In genomic region chr12:110189329-110189642, GRCm38 (mm10) we compare ENCODE assay signal across 8 mouse cellular contexts.
DNase-seq lines count a peak whose midpoint lies in the region; ATAC-seq and TF ChIP-seq lines count a peak whose summit lies in the region.

No protein-coding gene starts in this region.

- H3K9ac ChIP-seq in lung, postnatal 0 days (replicated peaks; ENCODE audit: low read depth), result no peak overlapping the region
- H3K9ac ChIP-seq in forebrain, postnatal 0 days, result no peak overlapping the region
- no peak overlapping the region for H3K9ac ChIP-seq in stomach, postnatal 0 days (ENCODE audit: low read length)

- 2% methylated on average over 19 of the region's 19 CpGs for WGBS in lung, postnatal 0 days
- 3% methylated on average over 19 of the region's 19 CpGs for WGBS in forebrain, postnatal 0 days
- 4% methylated on average over 19 of the region's 19 CpGs for WGBS in stomach, postnatal 0 days

- no peak for DNase-seq in lung, postnatal 0 days (ENCODE audit: low spot score)
- no peak for DNase-seq in lung, postnatal 36 days
- peak; percentile 16 for DNase-seq in forebrain, postnatal 0 days
- peak; percentile 60 for DNase-seq in mesoderm, embryonic 11.5 days (ENCODE audit: low read depth, low spot score)
- no peak for DNase-seq in stomach, postnatal 0 days (ENCODE audit: low spot score)
- no peak for DNase-seq in left cerebral cortex, adult 9 months (ENCODE audit: low spot score in 2 of 2)
- DNase-seq in spleen, postnatal 4 days (ENCODE audit: low spot score in 2 of 2), result no peak
- no peak for DNase-seq in left cerebral cortex, adult 18-20 months (ENCODE audit: low spot score in 2 of 2)

- H3K4me2 ChIP-seq in lung, postnatal 0 days (replicated peaks; ENCODE audit: low read depth, low read length), result 0 out of 2 replicates have a peak overlapping the region, but pooled peaks have one; percentile 5
- H3K4me2 ChIP-seq in forebrain, postnatal 0 days (ENCODE audit: low read depth), result peak overlapping the region; percentile 39
- peak overlapping the region; percentile 11; the same call in 1 of the 2 replicates for H3K4me2 ChIP-seq in stomach, postnatal 0 days (replicated peaks; ENCODE audit: low read depth)

- no peak for TF ChIP-seq EP300 in lung, postnatal 0 days (IDR thresholded peaks at IDR 0.05)
- TF ChIP-seq EP300 in stomach, postnatal 0 days (optimal IDR thresholded peaks at IDR 0.05), result no peak

- peaks cover 33% of the 10 kb centered on the region for H3K27me3 ChIP-seq in lung, postnatal 0 days (replicated peaks; ENCODE audit: insufficient read depth, low read length)
- peaks cover 32% of the 10 kb centered on the region for H3K27me3 ChIP-seq in forebrain, postnatal 0 days (ENCODE audit: insufficient read depth, low read length)
- H3K27me3 ChIP-seq in stomach, postnatal 0 days (ENCODE audit: control insufficient read depth, insufficient read depth, low read length), result peaks cover 20% of the 10 kb centered on the region

- H3K9me3 ChIP-seq in lung, postnatal 0 days (ENCODE audit: low read length), result no peaks in the 10 kb centered on the region
- H3K9me3 ChIP-seq in forebrain, postnatal 0 days (ENCODE audit: low read length), result no peaks in the 10 kb centered on the region
- H3K9me3 ChIP-seq in stomach, postnatal 0 days (ENCODE audit: control insufficient read depth, low read length), result no peaks in the 10 kb centered on the region

- no peak overlapping the region for H3K27ac ChIP-seq in lung, postnatal 0 days (ENCODE audit: low read length)
- no peak overlapping the region for H3K27ac ChIP-seq in forebrain, postnatal 0 days (ENCODE audit: low read depth, low read length)
- H3K27ac ChIP-seq in stomach, postnatal 0 days (replicated peaks), result no peak overlapping the region

- H3K4me3 ChIP-seq in lung, postnatal 0 days (ENCODE audit: low read depth, low read length), result peak overlapping the region; percentile 5; the same call in 1 of the 2 replicates
- peak overlapping the region; percentile 7 for H3K4me3 ChIP-seq in forebrain, postnatal 0 days (ENCODE audit: low read depth, low read length)
- peak overlapping the region; percentile 12; the same call in 1 of the 2 replicates for H3K4me3 ChIP-seq in stomach, postnatal 0 days (ENCODE audit: low read depth, low read length)

- no peaks in the 10 kb centered on the region for H3K4me1 ChIP-seq in lung, postnatal 0 days (ENCODE audit: insufficient read depth, low read depth, low read length)
- 0 out of 2 replicates have a peak, but pooled peaks cover 3% of the 10 kb centered on the region for H3K4me1 ChIP-seq in forebrain, postnatal 0 days (ENCODE audit: insufficient read depth)
- H3K4me1 ChIP-seq in stomach, postnatal 0 days (replicated peaks; ENCODE audit: control insufficient read depth, insufficient read depth), result no peaks in the 10 kb centered on the region

- no peak for ATAC-seq in lung, postnatal 0 days
- ATAC-seq in forebrain, postnatal 0 days, result no peak
- ATAC-seq in stomach, postnatal 0 days (ENCODE audit: low FRiP score, low TSS enrichment), result no peak

- no peak for TF ChIP-seq CTCF in lung, postnatal 0 days (IDR thresholded peaks at IDR 0.05)
- TF ChIP-seq CTCF in forebrain, postnatal 0 days (IDR thresholded peaks at IDR 0.05; ENCODE audit: low read depth), result no peak
- no peak for TF ChIP-seq CTCF in stomach, postnatal 0 days (IDR thresholded peaks at IDR 0.05; ENCODE audit: low read depth)

- H3K36me3 ChIP-seq in lung, postnatal 0 days (ENCODE audit: insufficient read depth, low read length), result no peaks in the 10 kb centered on the region
- H3K36me3 ChIP-seq in forebrain, postnatal 0 days (ENCODE audit: insufficient read depth), result no peaks in the 10 kb centered on the region
- no peaks in the 10 kb centered on the region for H3K36me3 ChIP-seq in stomach, postnatal 0 days (ENCODE audit: control insufficient read depth, insufficient read depth, low read length)

Comparison
In these comparisons a context has a peak if more than half of its experiments do, and no peak if none do; other contexts are left out.
1. DNase-seq: peak in forebrain, postnatal 0 days (single experiment) and mesoderm, embryonic 11.5 days (single experiment); none in lung, postnatal 0 days (single experiment), lung, postnatal 36 days (single experiment), stomach, postnatal 0 days (single experiment), left cerebral cortex, adult 9 months (0 of 2), spleen, postnatal 4 days (0 of 2) and left cerebral cortex, adult 18-20 months (0 of 2).
2. Peak in every context shown above with its lines, with median percentiles within 50 percentile points of each other: H3K4me2 ChIP-seq and H3K4me3 ChIP-seq.